Mouse (Mus musculus): ENCODE results near the gene Morn1. TPM values are rescaled to one million over a fixed set of nuclear protein-coding genes. Genes with fewer than 3 reads are reported as not detected.

Gene Morn1
- polyA plus RNA-seq, 1 experiment from 2014 or later: 4.8 TPM

- H3K36me3 ChIP-seq (ENCODE audit: control insufficient read depth, insufficient read depth, low read length): no peaks in the 10 kb centered on the region
- H3K27ac ChIP-seq (ENCODE audit: low read length): no peak overlapping the region
- H3K9ac ChIP-seq (ENCODE audit: low read length): no peak overlapping the region
- H3K4me3 ChIP-seq (replicated peaks; ENCODE audit: low read length): no peak overlapping the region
- H3K27me3 ChIP-seq (ENCODE audit: control insufficient read depth, insufficient read depth, low read length): no peaks in the 10 kb centered on the region
- WGBS: 58% methylated on average over 5 of the region's 5 CpGs
- H3K4me2 ChIP-seq (ENCODE audit: low read depth, low read length): no peak overlapping the region
- no peaks in the 10 kb centered on the region for H3K9me3 ChIP-seq (replicated peaks; ENCODE audit: control insufficient read depth, low read length)
- ATAC-seq (ENCODE audit: insufficient read depth, low FRiP score): no peak
- peaks cover 31% of the 10 kb centered on the region for H3K4me1 ChIP-seq (ENCODE audit: control insufficient read depth, insufficient read depth, low read length)
These were observed 49.7 kb downstream of the Morn1 start for GRCm38 (mm10) chr4:155135909-155136585.

- no peaks in the 10 kb centered on the region for H3K27me3 ChIP-seq (ENCODE audit: control insufficient read depth, insufficient read depth, low read length)
- peaks cover 32% of the 10 kb centered on the region for H3K4me1 ChIP-seq (ENCODE audit: control insufficient read depth, insufficient read depth, low read length)
- no peak overlapping the region for H3K27ac ChIP-seq (ENCODE audit: low read length)
- H3K9ac ChIP-seq (ENCODE audit: low read length): no peak overlapping the region
- H3K9me3 ChIP-seq (replicated peaks; ENCODE audit: control insufficient read depth, low read length): no peaks in the 10 kb centered on the region
- no peak overlapping the region for H3K4me2 ChIP-seq (ENCODE audit: low read depth, low read length)
- H3K36me3 ChIP-seq (ENCODE audit: control insufficient read depth, insufficient read depth, low read length): no peaks in the 10 kb centered on the region
- no peak for ATAC-seq (ENCODE audit: insufficient read depth, low FRiP score)
- H3K4me3 ChIP-seq (replicated peaks; ENCODE audit: low read length): no peak overlapping the region
- 78% methylated on average over 7 of the region's 7 CpGs for WGBS
These were observed 51.5 kb downstream of the Morn1 start for GRCm38 (mm10) chr4:155137891-155138290.

GRCm38 (mm10) chr4:155138451-155138850 is 52.1 kb downstream of the Morn1 start:
- Histone ChIP-seq H3K4me3 (replicated peaks; ENCODE audit: low read length) (no peak overlapping the region), H3K36me3 (ENCODE audit: control insufficient read depth, insufficient read depth, low read length) (no peaks in the 10 kb centered on the region), H3K27me3 (ENCODE audit: control insufficient read depth, insufficient read depth, low read length) (no peaks in the 10 kb centered on the region), H3K4me2 (ENCODE audit: low read depth, low read length) (no peak overlapping the region), H3K9ac (ENCODE audit: low read length) (no peak overlapping the region), H3K27ac (ENCODE audit: low read length) (no peak overlapping the region), H3K9me3 (replicated peaks; ENCODE audit: control insufficient read depth, low read length) (no peaks in the 10 kb centered on the region), H3K4me1 (ENCODE audit: control insufficient read depth, insufficient read depth, low read length) (peaks cover 30% of the 10 kb centered on the region)
- WGBS: 78% methylated on average over 8 of the region's 8 CpGs
- ATAC-seq (ENCODE audit: insufficient read depth, low FRiP score): no peak

GRCm38 (mm10) chr4:155139281-155140045 is 53.1 kb downstream of the Morn1 start:
- Histone ChIP-seq H3K27me3 (ENCODE audit: control insufficient read depth, insufficient read depth, low read length) (no peaks in the 10 kb centered on the region), H3K27ac (ENCODE audit: low read length) (no peak overlapping the region), H3K4me2 (ENCODE audit: low read depth, low read length) (no peak overlapping the region), H3K36me3 (ENCODE audit: control insufficient read depth, insufficient read depth, low read length) (no peaks in the 10 kb centered on the region), H3K4me1 (ENCODE audit: control insufficient read depth, insufficient read depth, low read length) (peaks cover 30% of the 10 kb centered on the region), H3K4me3 (replicated peaks; ENCODE audit: low read length) (no peak overlapping the region), H3K9ac (ENCODE audit: low read length) (no peak overlapping the region), H3K9me3 (replicated peaks; ENCODE audit: control insufficient read depth, low read length) (no peaks in the 10 kb centered on the region)
- 75% methylated on average over 12 of the region's 12 CpGs for WGBS
- ATAC-seq (ENCODE audit: insufficient read depth, low FRiP score): no peak

GRCm38 (mm10) chr4:155140150-155140549 is 53.8 kb downstream of the Morn1 start:
- Histone ChIP-seq H3K4me2 (ENCODE audit: low read depth, low read length) (no peak overlapping the region), H3K36me3 (ENCODE audit: control insufficient read depth, insufficient read depth, low read length) (no peaks in the 10 kb centered on the region), H3K27me3 (ENCODE audit: control insufficient read depth, insufficient read depth, low read length) (no peaks in the 10 kb centered on the region), H3K4me1 (ENCODE audit: control insufficient read depth, insufficient read depth, low read length) (peaks cover 35% of the 10 kb centered on the region), H3K4me3 (replicated peaks; ENCODE audit: low read length) (no peak overlapping the region), H3K9ac (ENCODE audit: low read length) (no peak overlapping the region), H3K9me3 (replicated peaks; ENCODE audit: control insufficient read depth, low read length) (no peaks in the 10 kb centered on the region), H3K27ac (ENCODE audit: low read length) (peak overlapping the region; percentile 12; the same call in 1 of the 2 replicates)
- 68% methylated on average over 2 of the region's 2 CpGs for WGBS
- ATAC-seq (ENCODE audit: insufficient read depth, low FRiP score): no peak

GRCm38 (mm10) chr4:155140795-155141265 is 54.5 kb downstream of the Morn1 start:
- H3K27ac ChIP-seq (ENCODE audit: low read length): 0 out of 2 replicates have a peak overlapping the region, but pooled peaks have one; percentile 29
- ATAC-seq (ENCODE audit: insufficient read depth, low FRiP score): no peak
- H3K4me1 ChIP-seq (ENCODE audit: control insufficient read depth, insufficient read depth, low read length): peaks cover 41% of the 10 kb centered on the region
- 41% methylated on average over 12 of the region's 12 CpGs for WGBS
- H3K9me3 ChIP-seq (replicated peaks; ENCODE audit: control insufficient read depth, low read length): no peaks in the 10 kb centered on the region
- peak overlapping the region; percentile 46; the same call in 1 of the 2 replicates for H3K9ac ChIP-seq (ENCODE audit: low read length)
- H3K27me3 ChIP-seq (ENCODE audit: control insufficient read depth, insufficient read depth, low read length): no peaks in the 10 kb centered on the region
- H3K4me2 ChIP-seq (ENCODE audit: low read depth, low read length): no peak overlapping the region
- no peak overlapping the region for H3K4me3 ChIP-seq (replicated peaks; ENCODE audit: low read length)
- H3K36me3 ChIP-seq (ENCODE audit: control insufficient read depth, insufficient read depth, low read length): no peaks in the 10 kb centered on the region

GRCm38 (mm10) chr4:155142836-155143235 is 56.5 kb downstream of the Morn1 start:
- Histone ChIP-seq H3K9ac (ENCODE audit: low read length) (no peak overlapping the region), H3K9me3 (replicated peaks; ENCODE audit: control insufficient read depth, low read length) (no peaks in the 10 kb centered on the region), H3K4me2 (ENCODE audit: low read depth, low read length) (no peak overlapping the region), H3K4me1 (ENCODE audit: control insufficient read depth, insufficient read depth, low read length) (peaks cover 44% of the 10 kb centered on the region), H3K27ac (ENCODE audit: low read length) (peak overlapping the region; percentile 96; the same call in 1 of the 2 replicates), H3K27me3 (ENCODE audit: control insufficient read depth, insufficient read depth, low read length) (no peaks in the 10 kb centered on the region), H3K4me3 (replicated peaks; ENCODE audit: low read length) (no peak overlapping the region), H3K36me3 (ENCODE audit: control insufficient read depth, insufficient read depth, low read length) (no peaks in the 10 kb centered on the region)
- WGBS: 89% methylated on average over 5 of the region's 5 CpGs
- ATAC-seq (ENCODE audit: insufficient read depth, low FRiP score): no peak

- Histone ChIP-seq H3K4me1 (ENCODE audit: control insufficient read depth, insufficient read depth, low read length) (peaks cover 45% of the 10 kb centered on the region), H3K9ac (ENCODE audit: low read length) (peak overlapping the region; percentile 53), H3K27ac (ENCODE audit: low read length) (peak overlapping the region; percentile 96), H3K36me3 (ENCODE audit: control insufficient read depth, insufficient read depth, low read length) (no peaks in the 10 kb centered on the region), H3K4me3 (replicated peaks; ENCODE audit: low read length) (no peak overlapping the region), H3K9me3 (replicated peaks; ENCODE audit: control insufficient read depth, low read length) (no peaks in the 10 kb centered on the region), H3K4me2 (ENCODE audit: low read depth, low read length) (no peak overlapping the region), H3K27me3 (ENCODE audit: control insufficient read depth, insufficient read depth, low read length) (no peaks in the 10 kb centered on the region)
- ATAC-seq (ENCODE audit: insufficient read depth, low FRiP score): no peak
- WGBS: 51% methylated on average over 2 of the region's 2 CpGs
These were observed 57.0 kb downstream of the Morn1 start for GRCm38 (mm10) chr4:155143411-155143810.

GRCm38 (mm10) chr4:155143871-155144502 is 57.6 kb downstream of the Morn1 start:
- H3K27me3 ChIP-seq (ENCODE audit: control insufficient read depth, insufficient read depth, low read length): no peaks in the 10 kb centered on the region
- H3K27ac ChIP-seq (ENCODE audit: low read length): peak overlapping the region; percentile 96
- peak; percentile 69 for ATAC-seq (ENCODE audit: insufficient read depth, low FRiP score)
- H3K4me3 ChIP-seq (replicated peaks; ENCODE audit: low read length): no peak overlapping the region
- 27% methylated on average over 12 of the region's 12 CpGs for WGBS
- H3K9ac ChIP-seq (ENCODE audit: low read length): peak overlapping the region; percentile 53
- H3K9me3 ChIP-seq (replicated peaks; ENCODE audit: control insufficient read depth, low read length): no peaks in the 10 kb centered on the region
- H3K4me2 ChIP-seq (ENCODE audit: low read depth, low read length): no peak overlapping the region
- peaks cover 51% of the 10 kb centered on the region for H3K4me1 ChIP-seq (ENCODE audit: control insufficient read depth, insufficient read depth, low read length)
- no peaks in the 10 kb centered on the region for H3K36me3 ChIP-seq (ENCODE audit: control insufficient read depth, insufficient read depth, low read length)

All from stomach, embryonic 16.5 days (tissue).